Mouse (Mus musculus) bone marrow macrophage, adult 2 months (primary cell): Measurements from ENCODE around the gene Plxna1. TPM values are rescaled to one million over a fixed set of nuclear protein-coding genes. Genes with fewer than 3 reads are reported as not detected.
A peak's percentile ranks its signal among the peaks of the same experiment; 100 is the strongest.

Source experiments
- H3K27ac ChIP-seq: 2 replicates; pipeline ENCODE4 v1.5.1; 2012; ENCODE audit warnings: low read depth, low read length; ENCODE audit not compliant: insufficient read depth
- H3K4me1 ChIP-seq: 2 replicates; pipeline ENCODE4 v1.6.1; 2012; ENCODE audit warnings: low read length; ENCODE audit not compliant: control insufficient read depth, insufficient read depth
- H3K4me3 ChIP-seq: 2 replicates; pipeline ENCODE4 v1.5.1; 2012; ENCODE audit warnings: mild to moderate bottlenecking, low read length, moderate library complexity; ENCODE audit not compliant: insufficient read depth
- CTCF ChIP-seq: IDR thresholded peaks from 2 replicates; pipeline ENCODE4 v1.5.1; 2012; ENCODE audit warnings: low read depth, mild to moderate bottlenecking, low read length, moderate library complexity
- POLR2A ChIP-seq: IDR thresholded peaks from 2 replicates; pipeline ENCODE4 v1.6.1; 2012; ENCODE audit warnings: mild to moderate bottlenecking, low read depth, low read length, borderline replicate concordance
- polyA plus RNA-seq: library from polyadenylated mRNA; stranded (reverse); fragments of >200 nt; gene quantifications from 2 replicates; pipeline ENCODE4 v1.2.4, GENCODE M21; 2012; ENCODE audit not compliant: missing spikeins, insufficient read depth, insufficient read length

The Plxna1 gene
- polyA plus RNA-seq = 34.9 and 44.0 TPM in 2 replicates

DNA sequence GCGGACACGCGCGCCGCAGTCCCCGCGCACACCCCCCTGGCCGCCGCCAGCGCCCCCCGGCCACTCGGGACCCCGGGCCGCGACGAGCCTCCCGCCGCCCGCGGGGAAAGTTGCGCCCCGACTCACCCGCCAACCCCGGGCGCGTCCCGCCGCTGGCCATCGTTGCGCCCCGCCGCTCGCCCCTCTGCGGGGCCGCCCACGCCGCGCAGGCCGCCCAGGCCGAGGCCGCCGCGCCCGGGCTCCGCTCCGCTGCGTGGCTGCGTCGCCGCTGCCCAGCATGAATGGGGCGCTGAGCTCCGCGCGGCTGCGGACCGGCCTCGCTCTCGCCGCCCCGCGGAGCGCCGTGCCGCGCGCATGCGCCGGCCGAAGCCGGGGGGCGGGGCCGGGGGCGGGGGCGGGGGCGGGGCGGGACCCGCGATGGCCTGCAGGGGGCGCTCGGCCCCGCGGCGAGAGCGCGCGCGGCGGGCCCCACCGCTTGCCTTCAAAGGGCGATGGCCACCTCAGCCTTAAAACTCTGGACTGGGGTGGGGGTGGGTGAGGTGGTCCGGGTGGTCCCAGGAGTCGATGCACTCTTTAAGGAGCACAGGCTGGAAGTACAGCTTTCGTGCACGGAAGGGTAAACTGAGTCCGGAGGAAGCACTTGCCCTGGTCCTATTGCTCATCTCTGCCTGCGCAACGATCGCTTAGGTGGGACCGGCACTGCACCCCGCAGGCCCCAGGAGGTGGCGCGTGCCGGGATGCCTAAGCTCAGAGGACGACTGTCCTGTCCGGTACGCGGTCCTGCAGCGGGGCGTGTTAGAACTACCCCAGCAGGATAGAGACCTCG lies at the start of gene Plxna1:
Gene Plxna1 (minus strand): TSS at position 340 of the 826 bp plus-strand sequence.
- Histone ChIP-seq H3K4me3 (peak within 1 kb of the TSS; percentile 81), H3K27ac (peak within 1 kb of the TSS; percentile 6; the same call in 1 of the 2 replicates), H3K4me1 (peaks cover 40% of the 10 kb centered on the region)
- TF ChIP-seq CTCF (peak; percentile 42; the same call in 1 of the 2 replicates), POLR2A (0 out of 2 replicates have a peak, but pooled peaks have one; percentile 64)

DNA sequence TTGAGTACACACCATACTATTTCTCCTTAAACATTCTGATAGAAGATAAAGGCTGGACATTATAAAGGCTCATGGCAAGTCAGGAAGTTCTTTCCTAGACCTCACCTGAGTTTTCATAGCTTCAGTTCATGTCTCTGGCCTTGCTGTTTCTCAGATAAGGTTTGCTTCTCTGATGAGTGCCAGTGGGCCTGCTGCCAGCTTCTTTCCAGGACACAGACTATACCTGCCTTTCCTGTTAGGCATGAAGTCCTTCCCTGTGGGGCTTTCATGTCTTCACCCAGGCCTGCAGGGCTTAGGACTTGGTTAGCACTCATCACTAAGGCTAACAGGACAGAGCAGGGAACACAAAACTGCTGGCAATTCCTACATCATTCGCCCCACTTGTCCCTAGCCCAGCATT lies 46.6 kb upstream of the Plxna1 start:
- H3K4me3 ChIP-seq = no peak overlapping the region
- H3K4me1 ChIP-seq = peaks cover 63% of the 10 kb centered on the region
- no peak for TF ChIP-seq CTCF
- TF ChIP-seq POLR2A = no peak
- no peak overlapping the region for H3K27ac ChIP-seq

DNA sequence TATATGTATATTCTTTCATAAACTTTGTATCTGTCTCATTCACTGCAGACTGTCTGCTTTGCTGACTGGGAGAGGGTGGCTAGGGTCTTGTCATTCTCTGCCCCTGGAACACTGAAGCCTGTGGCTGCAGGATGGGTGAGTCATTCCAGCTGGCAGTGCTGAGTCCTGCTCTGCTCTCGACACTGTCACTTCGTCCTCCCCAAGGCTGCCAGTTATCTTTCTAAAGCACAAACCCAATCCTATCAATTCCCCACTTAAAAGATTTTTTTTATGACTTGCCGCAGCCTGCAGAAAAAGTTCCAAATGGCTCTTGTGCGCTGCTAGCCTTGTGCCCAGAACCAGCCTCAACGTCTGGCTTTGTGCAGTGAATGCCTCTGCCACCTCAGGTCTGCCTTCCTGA lies 45.8 kb upstream of the Plxna1 start:
- H3K4me1 ChIP-seq = peaks cover 65% of the 10 kb centered on the region
- no peak overlapping the region for H3K4me3 ChIP-seq
- no peak overlapping the region for H3K27ac ChIP-seq
- no peak for TF ChIP-seq POLR2A
- TF ChIP-seq CTCF = no peak

DNA sequence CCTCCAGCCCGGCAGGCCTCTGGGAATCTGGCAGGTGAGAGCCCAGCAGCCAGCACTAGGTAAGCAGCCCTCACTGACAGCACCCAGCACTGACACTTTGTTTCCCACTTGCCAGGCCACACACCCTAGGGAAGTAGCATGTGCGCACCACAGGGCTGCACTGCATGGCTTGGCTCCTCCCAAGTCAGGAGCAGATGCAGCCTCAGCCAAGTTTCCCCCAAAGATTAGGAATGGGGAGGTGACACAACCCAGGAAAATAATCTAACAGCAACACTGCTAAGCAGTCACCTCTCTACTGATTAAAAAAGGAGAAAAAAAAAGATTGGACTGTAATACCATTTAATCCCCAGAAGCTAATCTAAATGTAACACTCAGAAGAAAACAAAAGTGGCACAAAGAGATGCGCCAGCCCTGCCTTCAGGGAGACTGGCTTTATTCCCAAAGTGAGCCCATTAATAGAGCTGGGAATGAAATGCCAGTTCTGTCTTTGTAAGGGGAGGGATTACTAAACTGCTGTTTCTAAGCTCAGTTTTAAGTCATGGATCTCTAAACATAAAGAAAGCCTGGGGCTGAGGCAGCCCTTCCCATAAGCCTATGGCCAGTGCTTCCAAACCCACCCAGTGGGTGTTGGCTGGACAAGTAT lies 44.9 kb upstream of the Plxna1 start:
- TF ChIP-seq CTCF = no peak
- TF ChIP-seq POLR2A = no peak
- Histone ChIP-seq H3K27ac (no peak overlapping the region), H3K4me3 (no peak overlapping the region), H3K4me1 (peaks cover 58% of the 10 kb centered on the region)

DNA sequence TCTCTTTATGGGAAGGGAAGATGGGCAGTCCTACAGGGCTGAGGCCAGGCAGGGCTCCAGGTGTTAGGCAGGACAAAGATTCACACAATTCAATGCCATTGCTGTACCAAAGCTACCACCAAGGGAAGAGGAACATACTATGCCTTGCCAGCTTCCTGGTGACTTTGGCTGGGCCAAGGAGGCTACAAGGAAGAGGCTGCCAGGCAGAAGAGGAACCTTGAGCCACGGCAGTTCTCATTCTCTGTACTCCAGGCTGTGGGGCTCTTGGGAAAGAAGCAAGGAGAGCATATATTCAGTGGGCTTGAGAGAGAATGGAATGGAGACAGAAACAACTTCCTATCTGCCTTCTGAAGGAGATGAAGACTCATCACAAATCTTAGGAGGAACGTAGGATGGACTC lies 42.5 kb upstream of the Plxna1 start:
- Histone ChIP-seq H3K27ac (peak overlapping the region; percentile 48), H3K4me1 (peaks cover 57% of the 10 kb centered on the region), H3K4me3 (no peak overlapping the region)
- TF ChIP-seq CTCF (no peak), POLR2A (no peak)

DNA sequence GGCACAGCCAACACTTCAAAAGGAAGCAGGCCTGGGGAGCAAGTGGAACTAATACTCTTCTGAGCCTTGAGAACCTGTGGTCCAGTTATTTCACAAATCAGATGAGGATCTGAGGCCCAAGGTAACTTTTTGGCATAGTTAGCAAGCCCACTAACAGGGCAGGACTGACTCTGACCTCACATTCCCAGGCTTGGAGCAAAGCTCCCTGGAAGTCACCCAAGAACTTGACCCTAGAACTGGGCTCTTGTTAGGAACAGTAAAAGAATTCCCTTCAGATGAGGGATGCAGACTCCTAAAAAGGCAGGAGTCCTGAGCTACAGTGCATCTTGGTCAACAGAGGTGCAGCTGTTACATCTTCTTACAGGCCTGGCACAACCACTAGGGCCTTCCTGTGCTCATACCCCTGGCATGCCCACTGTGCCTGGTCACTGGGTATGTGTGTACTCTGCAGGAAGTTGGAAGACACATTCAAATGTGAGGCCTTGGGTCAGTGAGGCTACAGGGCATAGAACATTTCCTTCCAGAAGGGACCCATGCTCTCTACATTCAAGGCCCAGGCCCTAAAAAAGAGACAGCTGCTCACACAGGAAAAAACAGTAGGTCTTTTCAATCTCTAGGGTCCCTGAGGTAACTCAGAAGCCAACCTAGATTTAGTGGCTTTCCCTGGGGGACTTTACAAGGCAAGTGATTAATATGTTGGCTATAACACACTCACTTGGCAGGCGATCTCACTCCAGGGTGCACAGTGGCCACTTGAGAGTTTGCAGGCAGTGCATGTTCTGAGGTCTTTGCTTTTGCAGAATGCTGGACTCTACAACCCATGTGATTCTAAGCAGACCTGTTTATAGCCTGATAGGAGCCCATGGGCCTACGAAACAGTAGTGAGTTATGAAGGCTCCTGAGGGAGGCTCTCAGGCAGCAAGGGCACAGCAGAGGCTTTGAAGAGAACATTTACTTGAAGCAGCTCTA lies 41.1 kb upstream of the Plxna1 start:
- no peak overlapping the region for H3K27ac ChIP-seq
- no peak for TF ChIP-seq POLR2A
- no peak for TF ChIP-seq CTCF
- H3K4me3 ChIP-seq = no peak overlapping the region
- H3K4me1 ChIP-seq = peaks cover 52% of the 10 kb centered on the region

DNA sequence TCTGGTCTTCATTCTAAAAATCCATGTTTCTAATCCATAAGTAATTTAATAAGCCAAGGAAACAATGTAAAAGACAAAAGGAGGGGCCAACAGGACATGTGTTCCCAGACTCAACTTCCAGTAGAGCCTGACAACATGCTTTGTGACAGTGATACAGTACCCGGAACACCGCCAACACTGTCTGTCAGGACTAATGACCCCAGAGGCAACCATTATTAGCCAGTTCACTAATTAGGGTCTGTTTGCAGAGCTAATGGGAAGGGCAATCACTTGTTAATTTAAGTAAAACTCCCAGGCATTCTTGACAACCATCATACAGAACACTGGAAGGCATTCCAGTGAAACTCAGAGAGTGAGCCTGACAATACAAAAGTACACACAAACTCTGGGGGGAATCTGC lies 40.0 kb upstream of the Plxna1 start:
- H3K4me1 ChIP-seq = peaks cover 52% of the 10 kb centered on the region
- H3K4me3 ChIP-seq = no peak overlapping the region
- TF ChIP-seq CTCF = no peak
- no peak for TF ChIP-seq POLR2A
- H3K27ac ChIP-seq = no peak overlapping the region

DNA sequence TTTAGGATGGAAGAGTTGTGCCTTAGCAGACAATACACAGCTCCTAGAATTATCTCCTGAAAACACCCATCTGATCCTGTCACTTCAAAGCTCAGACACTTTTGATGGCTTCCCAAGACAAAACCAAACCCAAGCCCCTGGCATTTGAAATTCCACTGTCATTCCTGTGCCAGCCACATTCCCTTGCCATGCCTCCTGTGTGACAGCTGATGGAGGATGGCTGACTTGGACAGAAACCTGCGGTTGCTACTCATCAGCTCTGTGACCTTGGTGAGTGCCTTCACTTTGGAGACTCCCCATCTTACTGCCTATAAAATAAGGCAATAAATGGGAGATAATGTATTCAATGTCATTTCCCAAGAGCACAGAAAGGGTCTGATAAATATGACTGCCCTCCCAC lies 37.1 kb upstream of the Plxna1 start:
- no peak overlapping the region for H3K27ac ChIP-seq
- H3K4me3 ChIP-seq = no peak overlapping the region
- TF ChIP-seq POLR2A (no peak), CTCF (no peak)
- peaks cover 28% of the 10 kb centered on the region for H3K4me1 ChIP-seq

DNA sequence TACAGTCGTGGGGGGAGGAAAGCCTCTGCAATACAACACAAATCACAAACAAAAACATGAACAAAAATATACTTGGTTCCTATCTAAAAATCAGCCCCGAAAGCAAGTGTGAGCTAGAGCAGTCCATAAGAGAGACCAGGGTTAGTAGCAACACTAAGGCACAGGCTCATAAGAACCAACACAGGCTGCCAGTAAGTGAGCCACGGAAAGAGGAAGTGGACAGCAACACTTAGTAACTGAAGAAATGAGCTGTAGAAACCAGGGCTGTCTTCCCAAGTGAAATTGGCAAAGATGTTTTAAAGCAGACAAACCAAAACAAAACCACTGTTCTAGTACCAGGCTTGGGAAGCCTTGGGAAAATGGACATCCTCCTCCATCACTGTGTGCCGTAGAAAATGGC lies 35.5 kb upstream of the Plxna1 start:
- Histone ChIP-seq H3K27ac (no peak overlapping the region), H3K4me3 (no peak overlapping the region), H3K4me1 (peaks cover 21% of the 10 kb centered on the region)
- TF ChIP-seq CTCF (no peak), POLR2A (no peak)
